Mouse (Mus musculus) intestine, embryonic 16.5 days (tissue): Measurements from ENCODE around the gene Kif26b. TPM values are rescaled to one million over a fixed set of nuclear protein-coding genes. Genes with fewer than 3 reads are reported as not detected.

Experiments used
- ATAC-seq: fragments of 200-750 bp; cut with Nextera tagmentation; 2 replicates; pipeline ENCODE4 v1.8.0; 2017; ENCODE audit warnings: moderate TSS enrichment, moderate library complexity
- H3K27ac ChIP-seq: fragments of 300-500 bp; sonication (generic); 2 replicates; pipeline ENCODE4 v1.5.1; 2014; ENCODE audit warnings: mild to moderate bottlenecking, low read length
- H3K27me3 ChIP-seq: fragments of 300-500 bp; sonication (generic); replicated peaks from 2 replicates; pipeline ENCODE4 v1.6.1; 2014; ENCODE audit warnings: low read length, control low read depth, mixed read lengths; ENCODE audit not compliant: control insufficient read depth, insufficient read depth
- H3K36me3 ChIP-seq: fragments of 300-500 bp; sonication (generic); 2 replicates; pipeline ENCODE4 v1.6.1; 2014; ENCODE audit warnings: low read length, control low read depth; ENCODE audit not compliant: control insufficient read depth, insufficient read depth
- H3K4me1 ChIP-seq: fragments of 300-500 bp; sonication (generic); 2 replicates; pipeline ENCODE4 v1.6.1; 2014; ENCODE audit warnings: low read length, control low read depth, mixed read lengths; ENCODE audit not compliant: control insufficient read depth, insufficient read depth
- H3K4me2 ChIP-seq: fragments of 300-500 bp; sonication (generic); 2 replicates; pipeline ENCODE4 v1.6.1; 2014; ENCODE audit warnings: low read depth, low read length, control low read depth
- H3K4me3 ChIP-seq: fragments of 300-500 bp; sonication (generic); 2 replicates; pipeline ENCODE4 v1.5.1; 2014; ENCODE audit warnings: mild to moderate bottlenecking, low read length
- H3K9ac ChIP-seq: fragments of 300-500 bp; sonication (generic); 2 replicates; pipeline ENCODE4 v1.6.1; 2014; ENCODE audit warnings: low read depth, low read length
- H3K9me3 ChIP-seq: fragments of 300-500 bp; sonication (generic); 2 replicates; pipeline ENCODE4 v1.6.1; 2016; ENCODE audit warnings: low read length, control low read depth; ENCODE audit not compliant: control insufficient read depth
- WGBS: fragments of 180-500 bp; shearing (Covaris S2); extraction: QIAGEN DNeasy Blood & Tissue Kit; methylation state at CpG from one replicate; pipeline ENCODE4 v1.1.7; 2014; 5-methylcytosine and 5-hydroxymethylcytosine counted together
- polyA plus RNA-seq: library from polyadenylated mRNA; unstranded; fragments of >200 nt; fragmentation: Nextera tagmentation; extraction: Ambion mirVana; gene quantifications from 2 replicates; pipeline ENCODE4 v1.2.1, GENCODE M21; 2015

The Kif26b gene
- polyA plus RNA-seq, 1 experiment from 2014 or later: 1.5 TPM

GRCm38 (mm10) chr1:178893229-178894080 lies 364.5 kb downstream of the Kif26b start:
- H3K4me2 ChIP-seq: no peak overlapping the region
- H3K27me3 ChIP-seq: no peaks in the 10 kb centered on the region
- H3K9me3 ChIP-seq: no peaks in the 10 kb centered on the region
- H3K4me3 ChIP-seq: no peak overlapping the region
- WGBS: 90% methylated on average over 11 of the region's 11 CpGs
- no peak overlapping the region for H3K27ac ChIP-seq
- no peaks in the 10 kb centered on the region for H3K36me3 ChIP-seq
- no peak overlapping the region for H3K9ac ChIP-seq
- no peaks in the 10 kb centered on the region for H3K4me1 ChIP-seq
- no peak for ATAC-seq

- H3K9ac ChIP-seq: no peak overlapping the region
- 95% methylated on average over 3 of the region's 3 CpGs for WGBS
- no peak overlapping the region for H3K27ac ChIP-seq
- no peaks in the 10 kb centered on the region for H3K4me1 ChIP-seq
- no peak overlapping the region for H3K4me3 ChIP-seq
- H3K27me3 ChIP-seq: no peaks in the 10 kb centered on the region
- no peak overlapping the region for H3K4me2 ChIP-seq
- H3K9me3 ChIP-seq: no peaks in the 10 kb centered on the region
- no peaks in the 10 kb centered on the region for H3K36me3 ChIP-seq
- no peak for ATAC-seq
Observed at GRCm38 (mm10) chr1:178894081-178894401, 365.1 kb downstream of the Kif26b start.

DNA sequence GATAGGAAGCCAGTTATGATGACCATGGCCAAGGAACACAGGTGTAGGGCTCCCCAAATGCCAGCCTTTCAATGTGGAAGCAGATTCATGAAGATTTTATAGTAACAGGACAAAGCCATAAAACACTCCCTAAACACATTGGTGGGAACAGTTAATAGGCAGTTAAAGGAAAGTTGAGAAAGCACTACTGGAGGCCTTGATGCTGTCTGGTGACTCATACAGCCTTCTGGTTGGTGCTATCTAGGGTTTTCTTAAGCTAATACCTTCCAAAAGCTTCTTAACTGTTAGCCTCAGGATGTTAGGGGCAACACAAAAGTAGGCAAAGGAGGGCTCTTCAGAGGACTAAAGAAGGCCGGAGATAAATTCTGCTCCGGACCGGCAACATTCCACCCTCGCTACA lies 366.7 kb downstream of the Kif26b start:
- Histone ChIP-seq H3K27me3 (no peaks in the 10 kb centered on the region), H3K9ac (no peak overlapping the region), H3K4me3 (no peak overlapping the region), H3K36me3 (no peaks in the 10 kb centered on the region), H3K4me2 (no peak overlapping the region), H3K9me3 (no peaks in the 10 kb centered on the region), H3K27ac (no peak overlapping the region), H3K4me1 (no peaks in the 10 kb centered on the region)
- WGBS: 89% methylated on average over 4 of the region's 4 CpGs
- no peak for ATAC-seq

DNA sequence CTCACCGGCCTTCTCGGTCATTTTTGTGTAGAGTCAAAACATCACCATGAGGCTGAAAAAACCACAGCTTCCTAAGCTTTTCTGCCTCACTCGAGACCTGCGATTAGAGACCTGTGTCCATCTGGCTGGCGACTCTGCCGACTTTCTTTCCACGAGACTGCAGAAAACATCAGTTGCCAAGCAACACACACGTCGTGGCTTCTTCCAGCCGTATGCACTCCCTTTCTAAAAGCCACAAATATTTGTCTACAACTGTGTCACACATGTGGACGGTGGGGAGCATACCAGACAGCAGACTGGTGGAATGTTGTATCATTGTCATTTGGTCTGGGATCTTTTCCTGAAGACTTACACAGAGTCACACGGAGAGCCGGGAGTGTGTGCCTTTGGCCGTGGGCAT lies 382.0 kb downstream of the Kif26b start:
- Histone ChIP-seq H3K9me3 (no peaks in the 10 kb centered on the region), H3K36me3 (no peaks in the 10 kb centered on the region), H3K4me2 (no peak overlapping the region), H3K9ac (no peak overlapping the region), H3K27ac (no peak overlapping the region), H3K27me3 (no peaks in the 10 kb centered on the region), H3K4me1 (0 out of 2 replicates have a peak, but pooled peaks cover 2% of the 10 kb centered on the region), H3K4me3 (no peak overlapping the region)
- ATAC-seq: no peak
- WGBS: 45% methylated on average over 14 of the region's 14 CpGs

DNA sequence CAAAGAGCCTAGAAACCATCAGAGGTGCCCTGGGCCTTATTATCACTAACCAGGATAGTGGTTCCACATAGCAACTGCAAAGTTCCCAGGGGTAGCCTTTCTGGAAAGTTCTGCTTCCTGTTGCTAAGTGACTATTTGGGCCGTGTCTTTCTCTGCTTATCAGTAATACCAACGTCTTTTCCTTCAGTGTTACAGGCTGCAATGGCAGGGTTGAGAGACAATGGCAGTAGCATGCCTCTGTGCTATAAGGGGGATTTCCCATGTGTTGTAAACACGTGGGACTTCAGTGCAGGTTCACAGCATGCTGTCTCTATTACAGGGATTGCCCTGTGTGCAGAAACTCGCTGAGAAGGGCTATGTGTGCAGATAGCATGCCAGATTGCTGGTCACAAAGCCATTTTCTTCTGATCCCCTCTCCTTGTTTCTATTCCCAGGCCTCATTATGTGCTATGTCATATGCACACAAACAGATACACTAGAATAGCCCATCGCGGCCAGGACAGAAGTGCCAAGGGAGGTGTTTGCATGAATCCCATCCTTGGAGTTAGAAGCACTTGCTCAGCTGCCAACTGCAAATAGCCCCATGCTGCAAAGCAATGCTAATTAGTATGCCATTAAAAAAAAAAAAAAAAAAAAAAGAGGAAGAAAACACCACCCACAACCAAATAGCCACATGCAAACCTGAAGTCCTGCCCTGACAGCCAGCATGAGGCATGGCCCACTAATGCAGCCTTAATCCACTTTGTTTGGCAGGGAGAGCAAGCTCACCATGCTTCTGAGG lies 384.2 kb downstream of the Kif26b start:
- no peaks in the 10 kb centered on the region for H3K27me3 ChIP-seq
- H3K9ac ChIP-seq: no peak overlapping the region
- WGBS: 60% methylated on average over 6 of the region's 6 CpGs
- 0 out of 2 replicates have a peak, but pooled peaks cover 2% of the 10 kb centered on the region for H3K4me1 ChIP-seq
- H3K27ac ChIP-seq: no peak overlapping the region
- no peaks in the 10 kb centered on the region for H3K36me3 ChIP-seq
- no peak overlapping the region for H3K4me3 ChIP-seq
- ATAC-seq: no peak
- H3K4me2 ChIP-seq: no peak overlapping the region
- no peaks in the 10 kb centered on the region for H3K9me3 ChIP-seq

GRCm38 (mm10) chr1:178915056-178915455 lies 386.1 kb downstream of the Kif26b start:
- H3K27me3 ChIP-seq: no peaks in the 10 kb centered on the region
- H3K27ac ChIP-seq: no peak overlapping the region
- H3K4me1 ChIP-seq: 0 out of 2 replicates have a peak, but pooled peaks cover 2% of the 10 kb centered on the region
- no peak overlapping the region for H3K4me3 ChIP-seq
- H3K4me2 ChIP-seq: no peak overlapping the region
- ATAC-seq: no peak
- no peaks in the 10 kb centered on the region for H3K9me3 ChIP-seq
- H3K36me3 ChIP-seq: no peaks in the 10 kb centered on the region
- no peak overlapping the region for H3K9ac ChIP-seq
- 73% methylated on average over 12 of the region's 12 CpGs for WGBS

DNA sequence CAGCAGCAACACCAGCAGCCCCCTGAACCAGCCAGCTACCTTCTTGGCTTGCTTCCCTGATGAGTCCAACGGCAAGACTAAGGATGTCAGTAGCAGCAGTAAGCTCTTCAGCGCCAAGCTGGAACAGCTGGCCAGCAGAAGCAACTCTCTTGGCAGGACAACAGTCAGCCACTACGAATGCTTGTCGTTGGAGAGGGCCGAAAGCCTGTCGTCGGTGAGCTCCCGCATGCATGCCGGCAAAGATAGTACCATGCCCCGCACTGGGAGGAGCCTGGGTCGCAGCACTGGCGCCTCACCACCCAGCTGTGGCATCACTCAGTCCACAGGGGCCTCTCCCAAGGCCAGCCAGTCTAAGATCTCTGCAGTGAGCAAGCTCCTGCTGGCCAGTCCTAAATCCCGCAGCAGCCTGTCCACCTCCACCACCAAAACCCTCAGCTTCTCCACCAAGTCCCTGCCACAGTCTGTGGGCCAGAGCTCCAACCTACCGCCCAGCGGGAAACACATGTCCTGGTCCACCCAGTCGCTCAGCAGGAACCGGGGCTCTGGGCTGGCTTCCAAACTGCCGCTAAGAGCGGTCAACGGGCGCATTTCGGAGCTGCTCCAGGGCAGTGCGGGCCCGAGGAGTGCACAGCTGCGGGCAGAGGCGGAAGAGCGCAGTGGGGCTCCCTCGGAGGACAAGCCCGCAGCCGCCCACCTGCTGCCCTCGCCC lies 388.4 kb downstream of the Kif26b start:
- Histone ChIP-seq H3K4me3 (no peak overlapping the region), H3K36me3 (no peaks in the 10 kb centered on the region), H3K9ac (no peak overlapping the region), H3K27me3 (no peaks in the 10 kb centered on the region), H3K9me3 (no peaks in the 10 kb centered on the region), H3K4me2 (no peak overlapping the region), H3K4me1 (no peaks in the 10 kb centered on the region), H3K27ac (no peak overlapping the region)
- WGBS: 67% methylated on average over 31 of the region's 31 CpGs
- 0 out of 2 replicates have a peak, but pooled peaks have one; percentile 9 for ATAC-seq

DNA sequence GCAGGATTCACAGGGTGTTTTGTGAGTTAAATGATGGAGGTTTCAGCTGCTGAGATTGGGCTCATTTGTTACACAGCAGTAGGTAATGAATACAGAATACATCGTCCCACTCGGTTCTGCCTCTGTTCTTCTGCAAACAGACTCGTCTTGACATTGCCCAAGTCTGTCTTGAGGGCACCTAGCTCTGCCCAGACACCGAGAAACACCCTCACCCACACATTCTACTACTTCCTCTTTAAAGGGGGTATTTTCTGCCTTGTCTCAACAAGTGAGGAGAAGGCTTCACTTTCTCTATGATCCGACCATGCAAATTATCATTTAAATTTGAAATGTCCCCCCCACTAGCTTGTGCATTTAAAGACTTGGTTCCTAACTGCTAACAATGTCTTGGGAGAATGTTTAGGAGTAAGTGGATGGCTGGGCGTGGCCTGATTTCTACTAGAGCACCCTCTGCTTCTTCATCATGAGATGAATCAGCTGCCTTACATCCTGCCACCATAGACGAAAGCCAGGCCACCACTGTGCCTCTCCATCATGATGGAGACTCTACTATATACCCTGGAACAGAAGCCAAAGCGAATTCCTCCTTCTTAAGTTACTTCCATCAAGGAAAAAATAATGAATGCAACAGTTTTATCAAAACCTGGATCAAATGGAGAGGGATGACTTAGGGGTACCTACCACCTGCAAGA lies 395.7 kb downstream of the Kif26b start:
- Histone ChIP-seq H3K36me3 (no peaks in the 10 kb centered on the region), H3K27ac (no peak overlapping the region), H3K4me3 (no peak overlapping the region), H3K4me1 (no peaks in the 10 kb centered on the region), H3K9me3 (no peaks in the 10 kb centered on the region), H3K27me3 (no peaks in the 10 kb centered on the region), H3K9ac (no peak overlapping the region), H3K4me2 (no peak overlapping the region)
- 65% methylated on average over 8 of the region's 8 CpGs for WGBS
- ATAC-seq: 0 out of 2 replicates have a peak, but pooled peaks have one; percentile 44

GRCm38 (mm10) chr1:178929531-178929930 lies 400.6 kb downstream of the Kif26b start:
- H3K4me2 ChIP-seq: no peak overlapping the region
- no peaks in the 10 kb centered on the region for H3K9me3 ChIP-seq
- ATAC-seq: no peak
- H3K9ac ChIP-seq: no peak overlapping the region
- H3K27ac ChIP-seq: no peak overlapping the region
- no peaks in the 10 kb centered on the region for H3K27me3 ChIP-seq
- WGBS: 61% methylated on average over 4 of the region's 4 CpGs
- no peaks in the 10 kb centered on the region for H3K4me1 ChIP-seq
- no peak overlapping the region for H3K4me3 ChIP-seq
- no peaks in the 10 kb centered on the region for H3K36me3 ChIP-seq
